Mouse (Mus musculus) ES-Bruce4 (cell line): ENCODE results near the gene Gja10. TPM values are rescaled to one million over a fixed set of nuclear protein-coding genes. Genes with fewer than 3 reads are reported as not detected.

Experiments
- H3K27ac ChIP-seq: 2 replicates; pipeline ENCODE4 v1.5.1; 2012; ENCODE audit warnings: low read length, inconsistent platforms; ENCODE audit not compliant: insufficient read depth
- H3K27me3 ChIP-seq: 2 replicates; pipeline ENCODE4 v1.6.1; 2012; ENCODE audit warnings: mild to moderate bottlenecking, low read length, inconsistent platforms; ENCODE audit not compliant: control insufficient read depth, poor library complexity, insufficient read depth, severe bottlenecking
- H3K36me3 ChIP-seq: 2 replicates; pipeline ENCODE4 v1.6.1; 2012; ENCODE audit warnings: inconsistent platforms, mild to moderate bottlenecking, low read length, moderate library complexity; ENCODE audit not compliant: control insufficient read depth, poor library complexity, insufficient read depth, severe bottlenecking
- H3K4me1 ChIP-seq: one replicate; pipeline ENCODE4 v1.8.1; 2011; ENCODE audit warnings: low read length; ENCODE audit not compliant: control insufficient read depth, insufficient read depth
- H3K4me3 ChIP-seq: 2 replicates; pipeline ENCODE4 v1.5.1; 2011; ENCODE audit warnings: low read depth, mild to moderate bottlenecking, low read length
- H3K9ac ChIP-seq: 2 replicates; pipeline ENCODE4 v1.6.1; 2012; ENCODE audit warnings: low read depth, mild to moderate bottlenecking, inconsistent platforms; ENCODE audit not compliant: poor library complexity, severe bottlenecking
- H3K9me3 ChIP-seq: replicated peaks from 2 replicates; pipeline ENCODE4 v1.6.1; 2012; ENCODE audit warnings: mild to moderate bottlenecking, low read length, inconsistent platforms; ENCODE audit not compliant: control insufficient read depth, poor library complexity, insufficient read depth, severe bottlenecking
- CTCF ChIP-seq: IDR thresholded peaks from one replicate; pipeline ENCODE4 v1.8.1; 2011; ENCODE audit warnings: low read depth, low read length
- EP300 ChIP-seq: IDR thresholded peaks from 2 replicates; pipeline ENCODE4 v1.6.1; 2011; ENCODE audit warnings: low read depth, low read length; ENCODE audit not compliant: insufficient read depth
- POLR2A ChIP-seq: IDR thresholded peaks from one replicate; pipeline ENCODE4 v1.8.1; 2011; ENCODE audit warnings: low read length; ENCODE audit not compliant: insufficient read depth
- polyA plus RNA-seq: library from polyadenylated mRNA; stranded (reverse); fragments of >200 nt; gene quantifications from 2 replicates; pipeline ENCODE4 v1.2.4, GENCODE M21; 2011; ENCODE audit warnings: low read depth; ENCODE audit not compliant: missing spikeins, insufficient read depth, insufficient read length

Gene Gja10
- polyA plus RNA-seq, 1 experiment = not detected

- no peaks in the 10 kb centered on the region for H3K36me3 ChIP-seq
- H3K4me3 ChIP-seq = no peak overlapping the region
- no peak overlapping the region for H3K27ac ChIP-seq
- no peaks in the 10 kb centered on the region for H3K27me3 ChIP-seq
- TF ChIP-seq EP300 (no peak), CTCF (peak; percentile 68)
- H3K9ac ChIP-seq = no peak overlapping the region
- H3K4me1 ChIP-seq = no peaks in the 10 kb centered on the region
- no peaks in the 10 kb centered on the region for H3K9me3 ChIP-seq
Measured at GRCm38 (mm10) chr4:32551337-32551736, 51.2 kb downstream of the Gja10 start.

GRCm38 (mm10) chr4:32549150-32549549 is 53.4 kb downstream of the Gja10 start:
- Histone ChIP-seq H3K27me3 (no peaks in the 10 kb centered on the region), H3K9ac (no peak overlapping the region), H3K36me3 (no peaks in the 10 kb centered on the region), H3K9me3 (no peaks in the 10 kb centered on the region), H3K4me3 (no peak overlapping the region), H3K4me1 (no peaks in the 10 kb centered on the region), H3K27ac (no peak overlapping the region)
- TF ChIP-seq EP300 (no peak), CTCF (no peak), POLR2A (no peak)

Other genes starting within 250 kb of the Gja10 start
- 46.3 and 55.6 TPM in 2 replicates for gene Casp8ap2, start 12.7 kb upstream of the Gja10 start, polyA plus RNA-seq
- 110 and 119 TPM in 2 replicates for gene Mdn1, start 54.4 kb upstream of the Gja10 start, polyA plus RNA-seq
- 30.2 and 30.8 TPM in 2 replicates for gene Lyrm2, start 197.5 kb upstream of the Gja10 start, polyA plus RNA-seq